Mouse (Mus musculus): ENCODE data around the gene Prkd1.

Gene Prkd1

DNA sequence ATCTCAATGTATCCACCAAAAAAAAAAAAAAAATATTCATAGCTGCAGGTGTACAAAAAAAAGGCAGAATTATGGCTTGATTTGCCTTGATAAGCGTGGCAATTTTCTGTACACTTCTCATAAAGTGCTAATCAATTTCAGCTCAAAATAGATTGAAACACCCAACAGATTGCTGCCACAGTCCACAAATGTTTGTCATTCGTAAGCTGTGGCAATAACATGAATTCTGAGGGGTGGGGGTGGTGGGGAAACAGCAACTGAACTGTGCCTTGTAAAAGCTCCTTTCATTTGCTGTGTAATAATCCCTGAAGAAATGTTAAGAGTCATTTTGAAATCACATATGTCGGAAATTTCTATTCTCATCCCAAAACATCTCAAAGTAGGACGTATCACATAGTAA, 51.4 kb downstream of the Prkd1 start:
- no peaks in the 10 kb centered on the region for H3K27me3 ChIP-seq (ENCODE audit: control insufficient read depth, insufficient read depth, low read length, poor library complexity, severe bottlenecking)

DNA sequence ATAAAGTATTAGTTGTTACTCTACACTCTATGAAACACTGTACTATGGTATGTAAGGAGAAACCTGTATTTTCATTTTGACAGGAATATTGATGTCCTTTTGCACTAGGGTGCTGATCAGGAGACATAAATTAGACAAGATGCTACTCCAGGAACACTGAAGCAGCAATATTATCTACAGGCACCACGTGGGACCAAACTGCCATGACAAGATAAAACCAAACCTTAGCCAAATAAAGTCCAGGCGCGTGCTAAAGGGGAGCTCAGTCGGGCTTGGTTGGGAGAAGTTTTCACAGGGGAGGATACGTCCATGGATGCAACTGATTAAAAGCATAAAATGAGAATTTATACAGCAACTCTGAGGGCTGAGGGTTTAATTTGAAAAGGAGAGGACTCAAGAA, 53.1 kb downstream of the Prkd1 start:
- DNase-seq (ENCODE audit: low read depth, low spot score) = no peak
- Histone ChIP-seq H3K36me3 (ENCODE audit: control insufficient read depth, insufficient read depth, low read length, poor library complexity, severe bottlenecking) (no peaks in the 10 kb centered on the region), H3K27me3 (ENCODE audit: control insufficient read depth, insufficient read depth, low read length, poor library complexity, severe bottlenecking) (no peaks in the 10 kb centered on the region)

More for the DNA sequence above, 51.4 kb downstream of the Prkd1 start:
- no peak for DNase-seq (ENCODE audit: low read depth, low spot score)
- no peaks in the 10 kb centered on the region for H3K36me3 ChIP-seq (ENCODE audit: control insufficient read depth, insufficient read depth, low read length, poor library complexity, severe bottlenecking)

GRCm38 (mm10) chr12:50594506-50594905, 54.4 kb downstream of the Prkd1 start:
- H3K36me3 ChIP-seq (ENCODE audit: control insufficient read depth, insufficient read depth, low read length, poor library complexity, severe bottlenecking) = no peaks in the 10 kb centered on the region
- no peaks in the 10 kb centered on the region for H3K27me3 ChIP-seq (ENCODE audit: control insufficient read depth, insufficient read depth, low read length, poor library complexity, severe bottlenecking)
- no peak for DNase-seq (ENCODE audit: low read depth, low spot score)

GRCm38 (mm10) chr12:50593481-50593880, 55.4 kb downstream of the Prkd1 start:
- no peaks in the 10 kb centered on the region for H3K27me3 ChIP-seq (ENCODE audit: control insufficient read depth, insufficient read depth, low read length, poor library complexity, severe bottlenecking)
- no peaks in the 10 kb centered on the region for H3K36me3 ChIP-seq (ENCODE audit: control insufficient read depth, insufficient read depth, low read length, poor library complexity, severe bottlenecking)
- DNase-seq (ENCODE audit: low read depth, low spot score) = no peak

DNA sequence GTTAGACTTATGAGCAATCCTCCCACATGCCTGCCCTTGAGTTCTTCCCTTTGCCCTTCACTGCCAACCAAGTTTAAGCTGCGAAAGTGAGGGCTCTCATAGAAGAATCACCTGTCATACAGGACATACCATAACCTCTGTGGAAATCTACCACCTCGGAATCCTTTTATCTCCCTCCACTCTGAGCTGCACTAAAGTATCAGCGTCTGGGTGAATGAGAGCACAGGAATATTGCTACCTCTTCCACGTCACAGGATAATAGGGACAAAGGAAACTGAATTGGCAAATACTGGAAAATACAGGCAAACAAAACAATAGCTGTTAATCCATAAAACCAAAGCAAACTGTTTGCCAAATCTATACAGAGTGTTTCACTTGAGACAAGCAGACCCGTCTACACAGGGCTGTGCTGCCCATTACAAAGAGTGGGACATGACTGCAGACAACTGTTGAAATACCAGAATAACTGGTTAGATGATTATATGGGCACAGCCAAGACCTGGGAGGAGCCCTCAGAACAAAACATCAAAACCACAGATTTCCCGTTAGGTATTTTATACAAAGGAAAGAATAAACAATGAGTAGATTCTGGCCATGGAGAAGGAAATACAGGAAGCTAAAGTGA, 60.6 kb downstream of the Prkd1 start:
- Histone ChIP-seq H3K27me3 (ENCODE audit: control insufficient read depth, insufficient read depth, low read length, poor library complexity, severe bottlenecking) (no peaks in the 10 kb centered on the region), H3K36me3 (ENCODE audit: control insufficient read depth, insufficient read depth, low read length, poor library complexity, severe bottlenecking) (no peaks in the 10 kb centered on the region)
- no peak for DNase-seq (ENCODE audit: low read depth, low spot score)

DNA sequence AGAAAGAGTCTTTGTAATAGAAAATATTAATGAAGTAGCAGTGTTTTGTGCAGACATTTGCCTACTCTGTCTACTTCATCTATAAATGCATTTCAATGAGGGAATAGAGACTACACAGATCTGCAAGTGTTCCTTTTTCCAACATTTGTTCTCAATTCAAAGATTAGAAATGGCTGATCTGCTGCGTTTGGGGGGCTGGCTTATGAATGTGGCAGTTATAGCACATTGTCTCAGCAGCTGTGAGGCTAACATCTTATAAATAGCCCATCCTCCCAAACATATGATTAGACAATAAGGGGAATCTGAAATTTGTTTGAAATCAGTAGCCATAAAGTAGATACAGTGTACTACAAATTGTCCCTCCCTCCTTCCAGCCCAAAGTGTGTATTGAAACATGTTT, 83.7 kb downstream of the Prkd1 start:
- no peak for DNase-seq (ENCODE audit: low read depth, low spot score)
- Histone ChIP-seq H3K36me3 (ENCODE audit: control insufficient read depth, insufficient read depth, low read length, poor library complexity, severe bottlenecking) (no peaks in the 10 kb centered on the region), H3K27me3 (ENCODE audit: control insufficient read depth, insufficient read depth, low read length, poor library complexity, severe bottlenecking) (no peaks in the 10 kb centered on the region)

DNA sequence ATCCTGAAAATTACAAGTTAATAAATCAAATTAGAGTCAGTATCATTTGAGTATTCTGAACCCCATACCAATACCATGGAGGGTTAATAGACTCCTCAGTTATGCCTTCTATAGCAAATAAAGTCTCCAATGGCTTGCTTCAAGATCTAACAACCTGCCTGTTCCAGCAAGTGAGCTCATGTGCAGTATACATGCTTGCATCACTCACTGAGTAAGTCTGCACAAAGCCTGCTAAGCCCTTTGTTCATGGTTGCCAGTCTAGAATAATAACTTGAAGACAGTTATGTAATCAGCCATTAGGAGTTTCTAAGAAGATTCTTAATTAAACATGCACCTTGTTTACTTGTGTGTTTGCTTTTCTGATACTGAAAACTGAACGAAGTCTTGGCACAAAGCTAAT, 88.4 kb downstream of the Prkd1 start:
- Histone ChIP-seq H3K27me3 (ENCODE audit: control insufficient read depth, insufficient read depth, low read length, poor library complexity, severe bottlenecking) (no peaks in the 10 kb centered on the region), H3K36me3 (ENCODE audit: control insufficient read depth, insufficient read depth, low read length, poor library complexity, severe bottlenecking) (no peaks in the 10 kb centered on the region)
- no peak for DNase-seq (ENCODE audit: low read depth, low spot score)

- H3K36me3 ChIP-seq (ENCODE audit: control insufficient read depth, insufficient read depth, low read length, poor library complexity, severe bottlenecking) = no peaks in the 10 kb centered on the region
- no peaks in the 10 kb centered on the region for H3K27me3 ChIP-seq (ENCODE audit: control insufficient read depth, insufficient read depth, low read length, poor library complexity, severe bottlenecking)
- DNase-seq (ENCODE audit: low read depth, low spot score) = no peak
Observed at GRCm38 (mm10) chr12:50558231-50558630, 90.7 kb downstream of the Prkd1 start.

DNA sequence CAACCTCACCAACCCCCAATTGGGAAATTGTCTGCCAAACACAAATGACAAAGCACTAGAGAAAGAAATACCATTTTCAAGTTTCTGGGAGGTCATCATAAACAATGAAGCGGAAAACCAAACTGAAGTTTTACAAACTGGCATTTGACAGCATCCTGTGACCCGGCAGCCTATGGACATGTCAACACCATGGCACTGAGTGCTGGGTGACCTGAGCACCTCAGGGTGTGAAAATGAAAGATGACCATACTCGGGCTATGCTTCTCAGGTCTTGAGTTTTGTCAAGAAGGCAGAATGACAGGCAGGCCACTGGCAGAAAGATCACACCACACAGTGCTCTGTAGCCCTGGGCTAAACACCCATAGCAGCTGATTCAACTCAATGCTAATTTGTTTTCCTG, 94.7 kb downstream of the Prkd1 start:
- no peaks in the 10 kb centered on the region for H3K27me3 ChIP-seq (ENCODE audit: control insufficient read depth, insufficient read depth, low read length, poor library complexity, severe bottlenecking)
- H3K36me3 ChIP-seq (ENCODE audit: control insufficient read depth, insufficient read depth, low read length, poor library complexity, severe bottlenecking) = no peaks in the 10 kb centered on the region
- DNase-seq (ENCODE audit: low read depth, low spot score) = no peak

GRCm38 (mm10) chr12:50549860-50550555, 98.9 kb downstream of the Prkd1 start:
- no peak for DNase-seq (ENCODE audit: low read depth, low spot score)
- H3K27me3 ChIP-seq (ENCODE audit: control insufficient read depth, insufficient read depth, low read length, poor library complexity, severe bottlenecking) = no peaks in the 10 kb centered on the region
- no peaks in the 10 kb centered on the region for H3K36me3 ChIP-seq (ENCODE audit: control insufficient read depth, insufficient read depth, low read length, poor library complexity, severe bottlenecking)

DNA sequence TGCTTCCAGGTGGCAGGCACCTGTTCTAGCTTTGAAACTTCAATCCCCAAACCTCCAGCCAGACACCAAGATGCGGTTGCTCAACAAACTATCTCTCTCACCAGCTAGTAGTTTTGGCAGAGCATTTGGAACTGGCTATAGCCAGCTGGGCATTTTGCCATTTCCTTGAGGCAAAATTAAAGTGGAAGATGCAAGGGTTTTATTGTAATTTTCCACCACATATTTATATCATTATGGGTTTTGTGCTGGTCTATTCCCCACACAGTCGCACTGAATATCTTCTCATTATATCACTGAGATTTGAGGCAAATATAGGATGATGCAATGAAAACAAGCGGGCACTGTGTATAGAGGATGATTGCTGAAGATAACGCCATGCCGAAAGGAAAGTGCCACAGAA, 102.5 kb downstream of the Prkd1 start:
- DNase-seq (ENCODE audit: low read depth, low spot score) = no peak
- H3K27me3 ChIP-seq (ENCODE audit: control insufficient read depth, insufficient read depth, low read length, poor library complexity, severe bottlenecking) = no peaks in the 10 kb centered on the region

GRCm38 (mm10) chr12:50545610-50545919, 103.3 kb downstream of the Prkd1 start:
- Histone ChIP-seq H3K36me3 (ENCODE audit: control insufficient read depth, insufficient read depth, low read length, poor library complexity, severe bottlenecking) (no peaks in the 10 kb centered on the region), H3K27me3 (ENCODE audit: control insufficient read depth, insufficient read depth, low read length, poor library complexity, severe bottlenecking) (no peaks in the 10 kb centered on the region)
- DNase-seq (ENCODE audit: low read depth, low spot score) = no peak

More for the DNA sequence above, 102.5 kb downstream of the Prkd1 start:
- no peaks in the 10 kb centered on the region for H3K36me3 ChIP-seq (ENCODE audit: control insufficient read depth, insufficient read depth, low read length, poor library complexity, severe bottlenecking)

GRCm38 (mm10) chr12:50544855-50545609, 103.9 kb downstream of the Prkd1 start:
- DNase-seq (ENCODE audit: low read depth, low spot score) = no peak
- no peaks in the 10 kb centered on the region for H3K27me3 ChIP-seq (ENCODE audit: control insufficient read depth, insufficient read depth, low read length, poor library complexity, severe bottlenecking)

DNA sequence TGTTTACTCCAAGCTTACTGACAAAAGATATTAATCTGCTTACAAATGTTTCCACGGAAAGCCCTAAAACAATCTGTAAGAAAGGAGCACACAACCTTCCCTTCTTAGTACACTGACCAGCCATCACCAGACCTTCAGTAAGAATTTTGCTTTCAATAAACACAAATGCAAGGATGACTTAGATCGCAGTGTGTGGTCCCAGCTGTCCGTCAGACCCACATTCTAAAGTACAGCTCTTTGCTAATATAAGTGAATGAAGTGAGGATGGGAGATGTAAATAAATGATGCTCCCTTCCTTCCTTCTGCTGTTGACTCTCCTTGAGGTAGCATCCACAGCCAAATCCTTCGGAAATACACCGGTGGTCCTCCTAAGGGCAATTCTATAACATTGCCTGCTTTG, 108.1 kb downstream of the Prkd1 start:
- no peaks in the 10 kb centered on the region; the same call in 1 of the 2 replicates for H3K27me3 ChIP-seq (ENCODE audit: control insufficient read depth, insufficient read depth, low read length, poor library complexity, severe bottlenecking)
- DNase-seq (ENCODE audit: low read depth, low spot score) = no peak

More at GRCm38 (mm10) chr12:50544855-50545609, 103.9 kb downstream of the Prkd1 start:
- H3K36me3 ChIP-seq (ENCODE audit: control insufficient read depth, insufficient read depth, low read length, poor library complexity, severe bottlenecking) = no peaks in the 10 kb centered on the region

GRCm38 (mm10) chr12:50538296-50538965, 110.5 kb downstream of the Prkd1 start:
- no peak for DNase-seq (ENCODE audit: low read depth, low spot score)
- Histone ChIP-seq H3K27me3 (ENCODE audit: control insufficient read depth, insufficient read depth, low read length, poor library complexity, severe bottlenecking) (no peaks in the 10 kb centered on the region; the same call in 1 of the 2 replicates), H3K36me3 (ENCODE audit: control insufficient read depth, insufficient read depth, low read length, poor library complexity, severe bottlenecking) (no peaks in the 10 kb centered on the region)

More for the DNA sequence above, 108.1 kb downstream of the Prkd1 start:
- no peaks in the 10 kb centered on the region for H3K36me3 ChIP-seq (ENCODE audit: control insufficient read depth, insufficient read depth, low read length, poor library complexity, severe bottlenecking)

Data from splenic B cell, adult 2 months (primary cell).